Mouse (Mus musculus): ENCODE results near the gene Ptpru.

GRCm38 (mm10) chr4:131874169-131874536, 36.1 kb upstream of the Ptpru start:
- TF ChIP-seq CTCF (IDR thresholded peaks at IDR 0.05; ENCODE audit: low read depth) (no peak), EP300 (IDR thresholded peaks at IDR 0.05; ENCODE audit: low read depth) (no peak)
